Mouse (Mus musculus) adrenal gland, postnatal 10 days (tissue): ENCODE measurements around the gene Hpd. TPM values are rescaled to one million over a fixed set of nuclear protein-coding genes. Genes with fewer than 3 reads are reported as not detected.
A peak's percentile ranks its signal among the peaks of the same experiment; 100 is the strongest.
"Not testable (repeated sequence)": the region's sequence is repeated elsewhere in the genome, so short reads cannot be mapped to it uniquely, and the experiment has no call there.

Source experiments
- DNase-seq: peaks from one replicate; pipeline ENCODE4 v3.0.0; 2021; ENCODE audit warnings: mixed read lengths
- long read RNA-seq, 2 experiments: library from polyadenylated mRNA; stranded (forward); transcript quantifications; one replicate each; pipeline ENCODE4 v2.0.0; 2021
- total RNA-seq, 2 experiments: library from RNA; stranded (reverse); gene quantifications; 2 replicates each; pipeline ENCODE4 v1.2.3; 2021

The Hpd gene
- 100 to 1,000 TPM in 1 of 2 experiments, 10 to 100 TPM in 1; 65.8 to 142 TPM for total RNA-seq
- long read RNA-seq, experiment 1, transcript Hpd-201 (14 exons, 1,404 nt) = major isoform, 272 of 318 reads
- long read RNA-seq, experiment 1, partial matches to known transcripts = 27 of 318 reads
- long read RNA-seq, experiment 1, other reads (novel, unspliced or antisense) = 19 of 318 reads
- long read RNA-seq, experiment 2, transcript Hpd-201 (14 exons, 1,404 nt) = major isoform, 11 of 13 reads
- long read RNA-seq, experiment 2, partial matches to known transcripts = 1 of 13 reads
- long read RNA-seq, experiment 2, other reads (novel, unspliced or antisense) = 1 of 13 reads

GRCm38 (mm10) chr5:123182651-123183050 lies at the start of gene Hpd:
Hpd (minus strand) TSS chr5:123182727.
- no peak for DNase-seq

DNA sequence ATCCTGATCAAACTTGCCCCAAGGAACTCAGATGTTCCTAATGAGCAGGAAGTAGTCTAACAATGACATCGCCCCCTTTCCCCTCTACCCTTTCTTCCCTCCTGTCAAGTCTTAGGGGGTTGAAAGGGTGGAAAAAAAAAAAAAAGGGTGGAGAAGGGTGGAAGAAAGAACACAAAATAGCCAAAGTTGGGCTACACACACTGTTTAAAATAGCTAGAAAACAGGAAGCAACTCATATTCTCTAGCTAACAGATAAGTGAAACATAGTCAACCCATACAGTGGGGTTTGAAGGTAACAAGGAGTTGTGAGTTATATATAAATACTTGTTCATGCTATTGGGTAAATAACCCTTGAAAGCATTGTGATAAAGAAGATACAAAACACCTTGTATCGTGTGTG lies 49.7 kb upstream of the Hpd start:
- DNase-seq = no peak

DNA sequence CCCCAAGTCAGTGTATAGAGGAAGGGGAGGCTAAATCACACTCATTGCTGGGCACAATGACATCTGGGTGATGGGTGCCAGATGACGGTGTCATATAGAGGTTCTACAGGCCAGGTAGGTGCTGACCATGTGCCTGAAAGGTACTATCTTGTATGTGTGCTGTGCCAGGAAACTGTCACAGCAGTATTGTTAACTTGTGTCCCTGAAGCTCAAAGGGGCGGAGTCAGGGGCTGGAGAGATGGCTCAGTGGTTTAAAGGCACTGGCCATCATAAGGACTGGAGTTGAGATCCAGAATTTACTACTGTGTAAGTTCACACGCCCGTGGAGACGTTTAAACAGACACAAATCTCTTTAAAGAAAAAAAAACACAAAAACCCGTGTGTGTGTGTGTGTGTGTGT lies 46.8 kb upstream of the Hpd start:
- DNase-seq = peak; percentile 32

- no peak for DNase-seq
Measured at GRCm38 (mm10) chr5:123228524-123228922, 46.0 kb upstream of the Hpd start.

DNA sequence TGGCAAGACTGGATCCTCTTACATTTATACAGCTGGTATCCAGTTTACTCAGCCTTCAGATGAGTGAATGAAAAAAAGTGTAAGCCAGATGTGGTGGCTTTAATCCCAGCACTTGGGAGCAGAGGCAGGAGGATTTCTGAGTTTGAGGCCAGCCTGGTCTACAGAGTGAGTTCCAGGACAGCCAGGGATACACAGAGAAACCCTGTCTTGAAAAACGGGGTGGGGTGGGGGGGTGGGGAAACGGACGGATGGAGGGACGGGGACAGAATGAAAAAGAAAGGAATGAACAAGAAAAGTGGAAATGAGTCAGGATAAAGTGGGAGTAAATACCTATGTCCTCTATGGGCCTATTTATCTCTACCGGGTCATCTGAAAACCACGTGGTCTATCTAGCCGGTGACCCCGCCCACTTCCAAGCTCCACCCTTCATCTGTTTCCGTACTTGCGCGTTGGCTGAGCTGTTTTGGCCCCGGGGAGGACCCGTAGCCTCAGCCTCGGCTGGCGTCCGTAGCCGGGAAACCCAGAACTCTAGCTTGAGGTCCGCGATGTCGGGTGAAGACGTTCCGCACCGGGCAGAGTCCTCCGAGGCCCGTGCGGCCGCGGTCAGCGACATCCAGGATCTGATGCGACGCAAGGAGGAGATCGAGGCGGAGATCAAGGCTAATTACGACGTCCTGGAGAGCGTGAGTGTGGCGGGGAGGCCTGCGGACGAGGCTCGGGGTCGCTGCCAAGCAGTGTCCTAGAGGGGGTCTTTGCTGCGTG lies 45.4 kb upstream of the Hpd start:
- peak; percentile 97 for DNase-seq

GRCm38 (mm10) chr5:123226851-123227250 lies 44.3 kb upstream of the Hpd start:
- DNase-seq = no peak

GRCm38 (mm10) chr5:123223861-123224260 lies 41.3 kb upstream of the Hpd start:
- not testable (repeated sequence) for DNase-seq

DNA sequence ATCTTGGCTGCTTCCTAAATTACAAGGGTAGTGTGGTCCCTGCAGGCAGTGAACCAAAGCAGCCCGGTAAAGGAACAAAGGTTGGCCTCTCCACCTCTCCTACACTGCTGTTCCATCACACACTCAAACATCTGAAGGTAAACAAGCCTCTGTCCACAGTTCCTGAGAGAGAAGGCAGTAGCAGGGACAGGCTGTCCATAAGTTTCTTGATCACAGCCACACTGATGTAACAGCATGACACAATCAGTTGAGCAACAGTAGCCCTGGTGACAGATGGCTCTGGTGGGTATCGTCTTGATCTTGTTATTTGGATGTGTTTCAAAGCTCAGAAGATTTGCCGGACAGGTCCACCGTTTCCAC lies 40.5 kb upstream of the Hpd start:
- no peak for DNase-seq

DNA sequence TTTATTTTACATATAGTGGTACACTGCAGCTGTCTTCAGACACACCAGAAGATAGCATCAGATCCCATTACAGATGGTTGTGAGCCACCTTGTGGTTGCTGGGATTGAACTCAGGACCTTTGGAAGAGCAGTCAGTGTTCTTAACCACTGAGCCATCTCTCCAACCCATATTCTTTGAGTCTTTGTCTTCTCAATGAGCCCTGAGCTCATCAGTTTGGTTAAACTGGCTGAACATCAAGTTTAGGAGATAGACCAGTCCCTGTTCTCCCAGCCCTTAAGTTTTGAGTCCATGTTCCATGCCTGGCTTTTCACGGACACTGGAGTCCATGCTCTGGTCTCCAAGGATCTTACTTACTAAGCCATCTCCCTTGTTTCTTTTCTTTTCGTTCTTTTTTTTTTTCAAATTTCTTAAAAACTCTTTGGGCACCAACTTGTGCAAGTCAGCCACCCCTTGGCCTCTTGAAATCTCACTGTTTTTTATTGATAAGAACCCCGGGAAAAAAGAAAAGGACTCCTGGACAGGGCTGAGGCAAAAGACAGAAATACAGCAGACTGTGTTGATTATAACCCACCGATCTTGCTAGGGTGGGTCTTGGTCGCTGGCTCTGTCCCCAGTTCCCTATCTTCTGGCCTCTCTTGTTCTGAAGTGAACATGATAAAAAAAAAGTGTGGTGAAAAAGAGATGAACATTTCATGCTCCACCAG lies 40.0 kb upstream of the Hpd start:
- DNase-seq = not testable (repeated sequence)

DNA sequence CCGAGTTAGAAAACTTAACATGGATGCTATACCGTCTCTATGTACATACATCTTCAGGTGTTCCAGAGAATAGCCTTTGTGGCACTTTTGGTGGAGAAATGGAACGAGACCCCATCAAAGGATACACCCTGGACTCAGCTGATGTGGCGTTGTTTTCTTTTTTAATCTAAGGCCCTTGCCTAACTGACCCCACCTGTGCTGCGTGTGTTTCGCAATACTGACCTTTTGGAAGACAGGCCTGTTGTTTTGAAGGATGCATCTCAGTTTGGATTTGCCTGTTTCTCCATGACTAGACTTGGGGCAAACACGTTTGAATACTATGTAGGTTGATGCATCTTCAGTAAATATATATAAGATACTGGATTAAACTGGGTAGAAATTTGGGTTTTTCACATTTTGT lies 21.1 kb upstream of the Hpd start:
- not testable (repeated sequence) for DNase-seq

DNA sequence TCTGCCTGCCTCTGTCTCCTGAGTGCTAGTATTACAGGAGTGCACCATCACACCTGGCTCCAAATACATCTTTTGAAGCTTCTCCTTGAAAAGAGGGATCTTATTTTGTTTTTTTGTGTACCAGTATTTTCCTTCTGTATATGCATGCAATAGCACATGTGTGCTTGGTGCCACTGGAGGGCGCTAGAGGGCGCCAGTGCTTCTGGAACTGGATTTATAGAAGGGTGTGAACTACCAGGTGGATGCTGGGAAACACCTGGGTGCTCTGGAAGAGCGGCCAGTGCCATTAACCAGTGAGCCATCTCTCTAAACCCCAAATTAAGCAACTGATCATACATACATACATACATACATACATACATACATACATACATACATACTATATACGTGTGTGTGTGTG lies 20.2 kb upstream of the Hpd start:
- DNase-seq = not testable (repeated sequence)

DNA sequence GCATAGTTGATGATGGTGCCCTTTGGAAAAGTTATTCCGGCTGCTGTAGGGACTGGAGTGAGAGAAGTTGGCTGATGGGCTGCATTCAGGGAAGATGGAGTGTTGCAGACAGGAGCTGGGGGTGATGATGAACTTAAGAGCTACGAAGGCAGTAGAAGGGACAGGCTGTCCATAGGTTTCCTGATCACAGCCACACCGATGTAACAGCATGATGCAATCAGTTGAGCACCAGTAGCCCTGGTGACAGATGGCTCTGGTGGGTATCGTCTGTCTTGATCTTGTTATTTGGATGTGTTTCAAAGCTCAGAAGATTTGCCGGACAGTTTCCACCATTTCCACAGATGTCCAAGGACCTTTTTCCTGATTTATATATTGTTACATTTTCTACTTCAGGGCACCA lies 19.5 kb upstream of the Hpd start:
- no peak for DNase-seq

DNA sequence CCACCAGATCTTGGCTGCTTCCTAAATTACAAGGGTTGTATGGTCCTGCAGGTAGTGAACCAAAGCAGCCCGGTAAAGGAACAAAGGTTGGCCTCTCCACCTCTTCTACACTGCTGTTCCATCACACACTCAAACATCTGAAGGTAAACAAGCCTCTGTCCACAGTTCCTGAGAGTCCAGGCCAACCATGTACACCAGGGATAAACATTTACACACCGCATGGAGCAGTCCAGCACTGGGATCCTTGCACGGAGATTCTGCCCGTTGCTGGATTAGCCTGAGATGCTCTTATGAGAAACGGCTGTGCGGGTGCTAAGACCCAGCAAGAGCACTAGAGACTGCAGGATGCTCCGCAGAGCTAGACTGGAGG lies 19.0 kb upstream of the Hpd start:
- DNase-seq = no peak

- not testable (repeated sequence) for DNase-seq
Measured at GRCm38 (mm10) chr5:123200816-123201522, 18.4 kb upstream of the Hpd start.

DNA sequence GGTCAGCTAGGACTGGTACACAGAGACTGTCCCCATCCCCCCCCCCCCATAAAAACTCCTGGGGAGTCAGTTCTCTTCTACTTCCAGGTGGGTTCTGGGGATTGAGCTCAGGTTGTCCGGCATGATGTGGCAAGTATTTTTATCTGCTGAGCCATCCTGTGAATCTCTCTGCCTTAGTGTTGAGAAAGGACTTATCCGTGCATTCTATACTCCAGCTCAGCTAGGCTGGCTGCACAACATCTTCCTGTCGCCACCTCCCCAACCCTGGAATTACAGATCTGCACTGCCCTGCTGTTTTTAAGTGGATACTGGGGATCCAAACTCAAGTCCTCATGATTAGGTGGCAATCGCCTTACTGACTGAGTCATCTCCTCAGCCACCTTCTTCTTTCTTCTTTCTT lies 16.0 kb upstream of the Hpd start:
- no peak for DNase-seq

DNA sequence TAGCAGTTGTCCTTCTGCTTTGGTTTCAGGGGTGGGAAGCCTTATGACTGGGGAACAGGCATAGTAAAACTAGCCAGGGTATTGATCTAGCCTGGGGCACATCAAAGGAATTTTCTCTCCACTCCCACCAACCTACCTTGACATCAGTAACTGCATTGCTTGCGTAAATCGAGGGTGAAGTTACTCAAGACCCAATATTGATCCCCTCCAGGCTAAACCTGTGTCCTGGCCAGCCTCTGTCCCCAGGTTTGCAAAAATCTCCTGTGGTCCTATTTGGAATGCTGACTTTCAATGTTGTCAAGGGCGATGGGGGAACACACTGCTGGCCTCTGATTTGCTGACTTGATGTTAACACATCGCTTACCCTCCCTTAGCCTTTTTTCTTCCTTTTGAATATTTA lies 14.2 kb upstream of the Hpd start:
- DNase-seq = no peak

- DNase-seq = no peak
Measured at GRCm38 (mm10) chr5:123195500-123196000, 13.0 kb upstream of the Hpd start.

GRCm38 (mm10) chr5:123194856-123195255 lies 12.3 kb upstream of the Hpd start:
- no peak for DNase-seq

DNA sequence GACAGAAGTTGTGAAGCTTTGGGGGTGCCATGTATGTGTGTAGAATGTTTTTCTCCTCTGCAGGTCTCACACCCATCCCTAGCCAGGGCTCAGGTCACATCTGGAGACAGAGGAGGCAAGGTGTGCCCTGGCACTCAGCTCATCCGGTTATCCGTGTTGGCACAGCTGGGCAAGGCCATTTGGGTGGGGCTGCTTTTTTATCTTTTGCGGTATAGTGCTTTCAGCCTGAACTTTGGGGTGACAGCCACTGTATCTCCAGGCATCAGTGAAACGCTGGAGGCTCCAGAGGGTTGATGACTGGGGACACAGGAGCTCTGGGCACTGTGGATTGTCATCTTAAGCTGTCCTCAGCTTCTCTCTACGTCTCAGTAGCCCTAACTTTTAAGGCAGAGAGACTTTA lies 10.9 kb upstream of the Hpd start:
- no peak for DNase-seq

GRCm38 (mm10) chr5:123192606-123193150 lies 10.2 kb upstream of the Hpd start:
- DNase-seq = no peak

GRCm38 (mm10) chr5:123191427-123191826 lies 8.9 kb upstream of the Hpd start:
- DNase-seq = no peak

DNA sequence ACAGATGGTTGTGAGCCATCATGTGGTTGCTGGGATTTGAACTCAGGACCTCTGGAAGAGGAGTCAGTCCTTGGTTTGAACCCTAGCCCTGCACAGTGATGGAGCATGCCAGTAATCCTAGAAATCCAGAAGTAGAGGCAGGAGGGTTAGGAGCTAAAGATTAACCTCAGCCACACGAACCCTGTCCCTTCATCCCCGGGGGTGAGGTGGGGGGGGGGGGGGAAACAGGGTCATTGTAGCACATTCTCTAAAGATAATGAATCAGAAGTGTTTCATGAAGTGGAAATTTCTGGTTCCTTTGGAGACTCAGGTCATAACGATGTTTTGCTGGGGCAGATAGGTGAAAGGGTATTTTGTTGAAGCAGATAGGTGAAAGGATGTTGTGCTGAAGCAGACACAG lies 8.4 kb upstream of the Hpd start:
- no peak for DNase-seq
